Mouse (Mus musculus) stomach, embryonic 16.5 days (tissue): ENCODE measurements around the gene Zfp940. TPM values are rescaled to one million over a fixed set of nuclear protein-coding genes. Genes with fewer than 3 reads are reported as not detected.
"Not testable (repeated sequence)": the region's sequence is repeated elsewhere in the genome, so short reads cannot be mapped to it uniquely, and the experiment has no call there.

Experiments
- ATAC-seq: fragments of 200-750 bp; cut with Nextera tagmentation; 2 replicates; pipeline ENCODE4 v1.8.0; 2017; ENCODE audit warnings: moderate number of reproducible peaks, moderate TSS enrichment; ENCODE audit not compliant: insufficient read depth, low FRiP score
- H3K27ac ChIP-seq: fragments of 300-500 bp; sonication (generic); 2 replicates; pipeline ENCODE4 v1.5.1; 2014; ENCODE audit warnings: low read length
- H3K27me3 ChIP-seq: fragments of 300-500 bp; sonication (generic); 2 replicates; pipeline ENCODE4 v1.6.1; 2014; ENCODE audit warnings: low read length, control low read depth, mixed read lengths; ENCODE audit not compliant: control insufficient read depth, insufficient read depth
- H3K36me3 ChIP-seq: fragments of 300-500 bp; sonication (generic); 2 replicates; pipeline ENCODE4 v1.6.1; 2014; ENCODE audit warnings: low read length; ENCODE audit not compliant: control insufficient read depth, insufficient read depth
- H3K4me1 ChIP-seq: fragments of 300-500 bp; sonication (generic); 2 replicates; pipeline ENCODE4 v1.6.1; 2014; ENCODE audit warnings: low read length, control low read depth, mixed read lengths; ENCODE audit not compliant: control insufficient read depth, insufficient read depth
- H3K4me2 ChIP-seq: fragments of 300-500 bp; sonication (generic); 2 replicates; pipeline ENCODE4 v1.6.1; 2014; ENCODE audit warnings: low read depth, low read length, mixed read lengths
- H3K4me3 ChIP-seq: fragments of 300-500 bp; sonication (generic); replicated peaks from 2 replicates; pipeline ENCODE4 v1.5.1; 2014; ENCODE audit warnings: mild to moderate bottlenecking, low read length
- H3K9ac ChIP-seq: fragments of 300-500 bp; sonication (generic); 2 replicates; pipeline ENCODE4 v1.6.1; 2014; ENCODE audit warnings: low read length
- H3K9me3 ChIP-seq: fragments of 300-500 bp; sonication (generic); replicated peaks from 2 replicates; pipeline ENCODE4 v1.6.1; 2016; ENCODE audit warnings: low read length, control low read depth; ENCODE audit not compliant: control insufficient read depth
- WGBS: fragments of 180-500 bp; shearing (Covaris S2); extraction: QIAGEN DNeasy Blood & Tissue Kit; methylation state at CpG from one replicate; pipeline ENCODE4 v1.1.7; 2014; 5-methylcytosine and 5-hydroxymethylcytosine counted together
- polyA plus RNA-seq: library from polyadenylated mRNA; unstranded; fragments of >200 nt; fragmentation: Nextera tagmentation; extraction: Ambion mirVana; gene quantifications from 2 replicates; pipeline ENCODE4 v1.2.1, GENCODE M21; 2015

The Zfp940 gene
- polyA plus RNA-seq, result 4.7 and 4.9 TPM in 2 replicates

DNA sequence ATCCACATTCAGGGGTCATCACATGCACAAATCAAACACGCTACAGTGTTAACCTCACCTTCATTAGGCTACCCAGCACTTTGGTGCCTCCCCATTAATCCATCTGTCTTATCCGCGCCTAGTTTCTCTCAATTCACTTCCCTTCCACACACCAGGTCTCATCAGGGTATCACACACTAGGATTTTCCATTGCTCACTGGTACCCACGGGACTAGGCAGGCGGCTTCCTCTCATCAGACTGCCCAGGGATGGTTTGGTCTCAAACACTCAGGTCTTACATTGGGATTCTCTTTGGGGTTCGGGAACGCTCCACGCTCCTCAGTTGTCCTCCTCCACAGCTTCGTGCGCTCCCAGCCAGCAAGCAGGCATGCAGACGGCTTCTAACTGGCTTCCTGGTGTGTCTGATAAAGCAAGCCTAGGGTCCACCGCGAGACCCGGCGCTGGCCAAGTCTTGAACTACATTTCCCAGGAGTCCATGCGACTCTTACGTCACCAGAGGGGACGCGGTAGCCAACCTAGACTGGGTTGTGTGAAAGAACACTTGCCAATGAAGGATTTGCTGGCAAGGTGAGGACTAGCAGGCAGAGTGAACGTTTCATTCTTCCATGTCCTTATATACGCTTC lies at the start of gene Zfp940:
Zfp940 (minus strand) TSS at position 451 of the 624 bp plus-strand sequence.
- H3K27ac ChIP-seq, result no peak within 1 kb of the TSS
- H3K9ac ChIP-seq, result peak within 1 kb of the TSS; percentile 78
- H3K9me3 ChIP-seq, result no peaks in the 10 kb centered on the region
- no peaks in the 10 kb centered on the region for H3K27me3 ChIP-seq
- no peaks in the 10 kb centered on the region for H3K36me3 ChIP-seq
- H3K4me1 ChIP-seq, result peaks cover 5% of the 10 kb centered on the region; the same call in 1 of the 2 replicates
- peak within 1 kb of the TSS; percentile 68 for H3K4me3 ChIP-seq
- H3K4me2 ChIP-seq, result peak within 1 kb of the TSS; percentile 94
- under 1% methylated on average over 21 of the region's 21 CpGs for WGBS
- peak; percentile 95 for ATAC-seq

- H3K27ac ChIP-seq, result no peak overlapping the region
- 98% methylated on average over 4 of the region's 4 CpGs for WGBS
- no peak overlapping the region for H3K9ac ChIP-seq
- no peaks in the 10 kb centered on the region for H3K27me3 ChIP-seq
- no peak overlapping the region for H3K4me3 ChIP-seq
- H3K9me3 ChIP-seq, result peaks cover 35% of the 10 kb centered on the region
- H3K4me2 ChIP-seq, result no peak overlapping the region
- peaks cover 59% of the 10 kb centered on the region for H3K36me3 ChIP-seq
- no peak for ATAC-seq
- no peaks in the 10 kb centered on the region for H3K4me1 ChIP-seq
These were observed 44.9 kb upstream of the Zfp940 start for GRCm38 (mm10) chr7:29898351-29898750.

- peaks cover 41% of the 10 kb centered on the region for H3K9me3 ChIP-seq
- no peaks in the 10 kb centered on the region for H3K4me1 ChIP-seq
- no peak for ATAC-seq
- H3K9ac ChIP-seq, result no peak overlapping the region
- H3K36me3 ChIP-seq, result peaks cover 53% of the 10 kb centered on the region
- H3K4me3 ChIP-seq, result no peak overlapping the region
- H3K4me2 ChIP-seq, result no peak overlapping the region
- H3K27ac ChIP-seq, result no peak overlapping the region
- WGBS, result 97% methylated on average over 4 of the region's 4 CpGs
- no peaks in the 10 kb centered on the region for H3K27me3 ChIP-seq
These were observed 39.3 kb upstream of the Zfp940 start for GRCm38 (mm10) chr7:29892756-29893155.

DNA sequence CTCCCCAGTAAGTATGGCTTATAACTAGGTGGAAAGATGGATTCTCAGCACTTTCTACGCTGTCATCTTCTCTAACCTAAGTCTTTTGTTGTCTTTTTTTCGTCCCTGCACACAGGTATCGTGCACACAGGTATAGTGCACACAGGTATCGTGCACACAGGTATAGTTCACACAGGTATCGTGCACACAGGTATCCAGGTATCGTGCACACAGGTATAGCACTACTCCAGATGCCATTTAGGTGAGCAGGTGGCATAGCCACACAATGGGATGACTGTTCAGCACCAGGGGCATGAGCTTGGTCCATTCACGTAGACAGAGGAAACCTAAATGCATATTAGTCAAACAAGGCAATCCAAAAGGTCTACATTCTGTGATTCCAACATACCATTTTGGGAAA lies 37.0 kb upstream of the Zfp940 start:
- no peak for ATAC-seq
- no peak overlapping the region for H3K4me2 ChIP-seq
- peaks cover 40% of the 10 kb centered on the region for H3K36me3 ChIP-seq
- no peaks in the 10 kb centered on the region for H3K4me1 ChIP-seq
- H3K4me3 ChIP-seq, result no peak overlapping the region
- H3K9ac ChIP-seq, result no peak overlapping the region
- 95% methylated on average over 7 of the region's 7 CpGs for WGBS
- peaks cover 41% of the 10 kb centered on the region for H3K9me3 ChIP-seq
- no peaks in the 10 kb centered on the region for H3K27me3 ChIP-seq
- H3K27ac ChIP-seq, result no peak overlapping the region

GRCm38 (mm10) chr7:29880916-29881315 lies 27.4 kb upstream of the Zfp940 start:
- Histone ChIP-seq H3K4me1 (no peaks in the 10 kb centered on the region), H3K9ac (no peak overlapping the region), H3K4me3 (no peak overlapping the region), H3K4me2 (no peak overlapping the region), H3K9me3 (0 out of 2 replicates have a peak, but pooled peaks cover 6% of the 10 kb centered on the region), H3K36me3 (peaks cover 3% of the 10 kb centered on the region; the same call in 1 of the 2 replicates), H3K27ac (no peak overlapping the region), H3K27me3 (no peaks in the 10 kb centered on the region)
- 85% methylated on average over 7 of the region's 7 CpGs for WGBS
- ATAC-seq, result no peak

DNA sequence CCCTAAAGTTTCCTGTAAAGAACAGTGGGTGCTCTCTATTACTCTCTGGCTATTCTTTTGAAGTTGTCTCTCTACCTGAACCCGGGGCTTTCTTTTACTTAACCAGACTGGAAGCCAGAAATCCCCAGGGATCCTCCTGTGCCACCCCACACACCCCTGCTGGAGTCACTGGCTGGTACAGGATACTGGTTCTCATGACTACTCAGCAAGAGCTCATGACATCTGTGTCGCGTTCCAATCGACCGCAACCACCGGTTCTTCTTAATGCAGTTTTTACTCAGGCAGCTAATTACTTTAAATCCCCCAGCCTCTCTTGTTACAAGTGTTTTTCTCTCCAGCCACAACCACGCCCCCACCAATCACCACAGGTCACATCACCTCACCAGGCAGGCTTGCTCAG lies 26.6 kb upstream of the Zfp940 start:
- Histone ChIP-seq H3K36me3 (peaks cover 11% of the 10 kb centered on the region), H3K4me2 (no peak overlapping the region), H3K27me3 (no peaks in the 10 kb centered on the region), H3K9ac (no peak overlapping the region), H3K4me1 (no peaks in the 10 kb centered on the region), H3K9me3 (peaks cover 14% of the 10 kb centered on the region), H3K4me3 (no peak overlapping the region), H3K27ac (no peak overlapping the region)
- ATAC-seq, result no peak
- WGBS, result 68% methylated on average over 7 of the region's 7 CpGs

- ATAC-seq, H3K4me2 ChIP-seq, H3K9ac ChIP-seq, H3K4me3 ChIP-seq, H3K27me3 ChIP-seq, H3K4me1 ChIP-seq, H3K27ac ChIP-seq: not testable (repeated sequence)
- Histone ChIP-seq H3K36me3 (peaks cover 25% of the 10 kb centered on the region), H3K9me3 (peaks cover 23% of the 10 kb centered on the region)
- WGBS, result 88% methylated on average over 9 of the region's 9 CpGs
These were observed 24.1 kb upstream of the Zfp940 start for GRCm38 (mm10) chr7:29877561-29877960.

- Histone ChIP-seq H3K9ac (no peak overlapping the region), H3K4me3 (no peak overlapping the region), H3K27ac (no peak overlapping the region), H3K4me1 (no peaks in the 10 kb centered on the region), H3K27me3 (no peaks in the 10 kb centered on the region), H3K4me2 (no peak overlapping the region), H3K9me3 (peaks cover 23% of the 10 kb centered on the region), H3K36me3 (peaks cover 25% of the 10 kb centered on the region)
- WGBS, result 94% methylated on average over 10 of the region's 10 CpGs
- no peak for ATAC-seq
These were observed 20.8 kb upstream of the Zfp940 start for GRCm38 (mm10) chr7:29874256-29874655.

DNA sequence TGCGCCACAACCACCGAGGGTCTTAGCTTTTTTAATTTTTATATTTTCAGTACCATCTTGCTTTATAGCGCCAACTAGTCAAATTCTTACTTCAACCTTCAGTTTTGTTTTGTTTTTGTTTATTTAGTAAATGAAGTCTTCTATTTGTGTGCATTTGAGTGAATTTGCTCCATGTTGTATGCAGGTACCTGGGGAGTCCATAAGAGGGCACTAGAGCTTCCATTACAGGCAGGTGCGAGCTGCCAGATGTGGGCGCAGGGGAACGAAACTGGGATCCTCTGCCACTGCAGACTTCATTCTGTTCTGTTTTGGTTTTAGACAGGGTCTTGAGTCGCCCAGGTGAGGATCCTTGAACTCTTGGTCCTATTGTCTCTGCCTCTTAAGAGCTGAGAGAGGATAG lies 8.2 kb upstream of the Zfp940 start:
- H3K4me1 ChIP-seq, result peaks cover 5% of the 10 kb centered on the region; the same call in 1 of the 2 replicates
- no peak overlapping the region for H3K4me3 ChIP-seq
- H3K36me3 ChIP-seq, result no peaks in the 10 kb centered on the region
- no peak for ATAC-seq
- H3K27me3 ChIP-seq, result no peaks in the 10 kb centered on the region
- H3K9ac ChIP-seq, result no peak overlapping the region
- no peak overlapping the region for H3K27ac ChIP-seq
- H3K9me3 ChIP-seq, result no peaks in the 10 kb centered on the region
- 91% methylated on average over 7 of the region's 7 CpGs for WGBS
- no peak overlapping the region for H3K4me2 ChIP-seq
